Mouse (Mus musculus): ENCODE measurements at regions not wholly inside any gene's neighbourhood (a gene's known extent, or its start where the extent isn't known, plus 50 kb on each side); places are given as distances from the start of the nearest gene placed in this dataset.

- no peak overlapping the region for H3K4me3 ChIP-seq (replicated peaks; ENCODE audit: low read length)
- no peaks in the 10 kb centered on the region for H3K27me3 ChIP-seq (ENCODE audit: control insufficient read depth, insufficient read depth, low read length)
- no peaks in the 10 kb centered on the region for H3K4me1 ChIP-seq (ENCODE audit: control insufficient read depth, insufficient read depth, low read length)
- H3K4me2 ChIP-seq (ENCODE audit: low read depth, low read length), result no peak overlapping the region
- H3K36me3 ChIP-seq (ENCODE audit: control insufficient read depth, insufficient read depth, low read length), result no peaks in the 10 kb centered on the region
- ATAC-seq (ENCODE audit: insufficient read depth, low FRiP score), result no peak
- H3K9me3 ChIP-seq (replicated peaks; ENCODE audit: control insufficient read depth, low read length), result no peaks in the 10 kb centered on the region
- H3K27ac ChIP-seq (ENCODE audit: low read length), result no peak overlapping the region
- H3K9ac ChIP-seq (ENCODE audit: low read length), result no peak overlapping the region
- 50% methylated on average over 1 of the region's 1 CpGs for WGBS
These were observed 119.4 kb downstream of the Trim52 start for GRCm38 (mm10) chr14:106225401-106225800.

GRCm38 (mm10) chr14:106241721-106242405 is 135.9 kb downstream of the Trim52 start:
- Histone ChIP-seq H3K27ac (ENCODE audit: low read length) (no peak overlapping the region), H3K4me3 (replicated peaks; ENCODE audit: low read length) (no peak overlapping the region), H3K36me3 (ENCODE audit: control insufficient read depth, insufficient read depth, low read length) (no peaks in the 10 kb centered on the region), H3K4me2 (ENCODE audit: low read depth, low read length) (no peak overlapping the region), H3K9ac (ENCODE audit: low read length) (no peak overlapping the region), H3K9me3 (replicated peaks; ENCODE audit: control insufficient read depth, low read length) (no peaks in the 10 kb centered on the region), H3K4me1 (ENCODE audit: control insufficient read depth, insufficient read depth, low read length) (no peaks in the 10 kb centered on the region), H3K27me3 (ENCODE audit: control insufficient read depth, insufficient read depth, low read length) (no peaks in the 10 kb centered on the region)
- ATAC-seq (ENCODE audit: insufficient read depth, low FRiP score), result no peak
- 88% methylated on average over 5 of the region's 5 CpGs for WGBS

- 38% methylated on average over 4 of the region's 4 CpGs for WGBS
- Histone ChIP-seq H3K9me3 (replicated peaks; ENCODE audit: control insufficient read depth, low read length) (0 out of 2 replicates have a peak, but pooled peaks cover 3% of the 10 kb centered on the region), H3K4me3 (replicated peaks; ENCODE audit: low read length) (no peak overlapping the region), H3K9ac (ENCODE audit: low read length) (no peak overlapping the region), H3K27ac (ENCODE audit: low read length) (no peak overlapping the region), H3K4me2 (ENCODE audit: low read depth, low read length) (no peak overlapping the region), H3K36me3 (ENCODE audit: control insufficient read depth, insufficient read depth, low read length) (no peaks in the 10 kb centered on the region), H3K27me3 (ENCODE audit: control insufficient read depth, insufficient read depth, low read length) (no peaks in the 10 kb centered on the region), H3K4me1 (ENCODE audit: control insufficient read depth, insufficient read depth, low read length) (no peaks in the 10 kb centered on the region)
- ATAC-seq (ENCODE audit: insufficient read depth, low FRiP score), result no peak
These were observed 153.6 kb downstream of the Trim52 start for GRCm38 (mm10) chr14:106259396-106260108.

- Histone ChIP-seq H3K36me3 (ENCODE audit: control insufficient read depth, insufficient read depth, low read length) (no peaks in the 10 kb centered on the region), H3K9me3 (replicated peaks; ENCODE audit: control insufficient read depth, low read length) (no peaks in the 10 kb centered on the region), H3K9ac (ENCODE audit: low read length) (no peak overlapping the region), H3K27me3 (ENCODE audit: control insufficient read depth, insufficient read depth, low read length) (no peaks in the 10 kb centered on the region), H3K4me2 (ENCODE audit: low read depth, low read length) (no peak overlapping the region), H3K4me1 (ENCODE audit: control insufficient read depth, insufficient read depth, low read length) (no peaks in the 10 kb centered on the region), H3K27ac (ENCODE audit: low read length) (no peak overlapping the region), H3K4me3 (replicated peaks; ENCODE audit: low read length) (no peak overlapping the region)
- 87% methylated on average over 3 of the region's 3 CpGs for WGBS
- no peak for ATAC-seq (ENCODE audit: insufficient read depth, low FRiP score)
These were observed 159.3 kb downstream of the Trim52 start for GRCm38 (mm10) chr14:106265290-106265689.

DNA sequence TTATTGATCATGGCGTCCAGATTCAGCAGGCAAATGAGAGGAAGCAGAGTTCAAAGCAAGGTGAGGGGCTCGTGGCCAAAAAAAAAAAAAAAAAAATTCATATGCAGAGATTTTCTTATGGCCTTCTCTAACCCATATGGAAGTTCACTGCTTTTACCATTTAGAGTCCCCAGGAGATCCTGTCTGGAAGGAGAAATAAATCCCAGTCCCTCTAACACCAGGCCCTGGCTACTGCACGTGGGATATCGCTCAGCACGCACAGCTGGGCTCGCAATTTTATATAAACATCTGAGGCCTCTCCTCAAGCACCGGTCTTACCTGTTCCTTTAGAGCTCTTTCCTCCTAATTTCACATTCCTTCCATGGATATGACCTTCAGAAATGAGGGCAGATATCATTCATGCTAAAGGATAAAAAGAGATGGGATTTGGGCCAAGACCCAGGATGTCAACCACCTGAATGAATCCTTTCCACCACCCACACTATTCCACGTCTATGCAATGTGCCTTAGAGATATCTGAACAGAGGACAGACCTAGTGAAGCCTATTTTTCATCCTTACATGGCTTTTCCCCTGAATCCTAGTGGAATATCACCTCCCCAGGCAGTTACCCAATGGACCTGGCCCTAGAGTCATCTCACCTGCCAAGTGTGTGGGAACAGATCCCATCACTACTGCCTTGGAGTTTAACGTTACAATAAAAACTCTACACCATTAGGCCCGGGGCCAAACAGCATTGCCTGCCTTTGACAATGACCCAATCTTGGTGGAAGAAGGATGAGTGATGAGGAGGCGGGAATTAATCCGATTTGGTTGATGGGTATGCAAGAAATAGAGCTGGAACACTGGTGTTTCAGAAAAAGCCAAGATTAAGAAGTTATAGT is 161.9 kb downstream of the Trim52 start:
- Histone ChIP-seq H3K4me2 (ENCODE audit: low read depth, low read length) (no peak overlapping the region), H3K27me3 (ENCODE audit: control insufficient read depth, insufficient read depth, low read length) (no peaks in the 10 kb centered on the region), H3K9ac (ENCODE audit: low read length) (no peak overlapping the region), H3K4me3 (replicated peaks; ENCODE audit: low read length) (no peak overlapping the region), H3K9me3 (replicated peaks; ENCODE audit: control insufficient read depth, low read length) (no peaks in the 10 kb centered on the region), H3K4me1 (ENCODE audit: control insufficient read depth, insufficient read depth, low read length) (no peaks in the 10 kb centered on the region), H3K27ac (ENCODE audit: low read length) (no peak overlapping the region), H3K36me3 (ENCODE audit: control insufficient read depth, insufficient read depth, low read length) (no peaks in the 10 kb centered on the region)
- WGBS, result 61% methylated on average over 12 of the region's 12 CpGs
- ATAC-seq (ENCODE audit: insufficient read depth, low FRiP score), result no peak

DNA sequence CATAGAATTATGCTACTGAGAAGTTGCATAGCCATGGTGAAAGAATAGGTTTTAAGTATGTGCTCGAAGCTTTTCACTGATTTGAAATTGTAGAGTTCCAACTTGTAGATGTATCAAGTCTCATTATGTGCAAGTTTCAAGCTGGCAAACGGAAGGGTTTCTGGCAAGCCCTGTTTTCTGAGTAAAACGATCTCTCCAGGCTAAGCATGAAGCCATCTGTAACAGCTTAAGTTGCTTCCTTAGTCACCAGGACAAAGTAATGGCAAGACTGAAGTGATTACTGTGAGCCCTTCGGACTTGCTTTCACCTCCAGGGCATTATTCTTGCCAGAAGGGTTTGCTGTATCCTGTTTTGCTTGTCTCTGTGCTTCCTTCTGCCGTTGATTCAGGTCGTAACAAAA is 163.7 kb downstream of the Trim52 start:
- H3K9ac ChIP-seq (ENCODE audit: low read length), result no peak overlapping the region
- H3K9me3 ChIP-seq (replicated peaks; ENCODE audit: control insufficient read depth, low read length), result no peaks in the 10 kb centered on the region
- no peak overlapping the region for H3K4me2 ChIP-seq (ENCODE audit: low read depth, low read length)
- H3K36me3 ChIP-seq (ENCODE audit: control insufficient read depth, insufficient read depth, low read length), result no peaks in the 10 kb centered on the region
- WGBS, result 58% methylated on average over 6 of the region's 6 CpGs
- no peak overlapping the region for H3K4me3 ChIP-seq (replicated peaks; ENCODE audit: low read length)
- no peak overlapping the region for H3K27ac ChIP-seq (ENCODE audit: low read length)
- no peak for ATAC-seq (ENCODE audit: insufficient read depth, low FRiP score)
- no peaks in the 10 kb centered on the region for H3K27me3 ChIP-seq (ENCODE audit: control insufficient read depth, insufficient read depth, low read length)
- no peaks in the 10 kb centered on the region for H3K4me1 ChIP-seq (ENCODE audit: control insufficient read depth, insufficient read depth, low read length)

DNA sequence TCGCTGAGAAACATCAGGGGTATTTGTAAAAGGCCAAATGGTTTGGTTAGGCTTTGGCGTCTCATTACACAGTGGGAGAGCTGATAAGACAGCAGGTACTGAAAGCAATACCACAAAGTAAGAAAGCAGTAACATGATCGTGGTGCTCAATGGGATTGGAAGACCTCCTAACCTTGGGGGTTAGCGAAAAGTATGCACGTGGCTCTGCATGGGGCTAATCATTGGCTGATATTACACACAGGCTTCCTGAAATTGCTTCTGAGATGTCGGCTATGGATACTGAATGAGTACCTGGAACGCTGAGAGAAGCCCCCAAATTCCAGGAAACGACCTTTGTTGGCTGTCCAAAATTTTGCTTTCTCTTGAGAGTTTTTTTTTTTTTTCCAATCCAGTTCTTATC is 207.6 kb downstream of the Trim52 start:
- peak overlapping the region; percentile 66; the same call in 1 of the 2 replicates for H3K27ac ChIP-seq (ENCODE audit: low read length)
- WGBS, result 45% methylated on average over 8 of the region's 8 CpGs

DNA sequence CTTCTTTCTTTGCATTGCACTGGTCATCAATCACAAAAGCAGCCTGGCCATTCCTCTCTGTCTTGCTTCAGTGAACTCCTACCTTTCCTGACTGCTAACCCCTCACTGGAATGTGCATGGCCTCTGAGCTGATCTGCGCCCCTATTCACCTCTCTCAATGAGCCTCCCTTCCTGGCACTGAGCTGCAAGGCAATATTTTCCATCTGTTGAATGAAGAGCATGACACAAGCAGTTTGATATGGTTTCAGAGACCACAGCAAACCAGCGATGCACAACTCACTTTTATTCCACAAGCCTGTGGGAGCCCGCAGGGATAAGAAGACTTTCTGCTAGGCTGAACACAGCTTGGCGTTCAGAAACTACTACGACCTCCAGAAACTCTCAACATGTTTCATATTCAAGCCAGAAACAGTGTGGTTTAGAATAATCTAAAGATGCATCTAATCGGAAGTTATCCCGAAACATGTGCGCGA is 208.1 kb downstream of the Trim52 start:
- peak overlapping the region; percentile 66 for H3K27ac ChIP-seq (ENCODE audit: low read length)
- H3K9me3 ChIP-seq (replicated peaks; ENCODE audit: control insufficient read depth, low read length), result no peaks in the 10 kb centered on the region
- no peak for ATAC-seq (ENCODE audit: insufficient read depth, low FRiP score)
- H3K36me3 ChIP-seq (ENCODE audit: control insufficient read depth, insufficient read depth, low read length), result no peaks in the 10 kb centered on the region
- H3K4me3 ChIP-seq (replicated peaks; ENCODE audit: low read length), result no peak overlapping the region
- WGBS, result 55% methylated on average over 9 of the region's 9 CpGs
- no peaks in the 10 kb centered on the region for H3K27me3 ChIP-seq (ENCODE audit: control insufficient read depth, insufficient read depth, low read length)
- H3K9ac ChIP-seq (ENCODE audit: low read length), result no peak overlapping the region
- H3K4me1 ChIP-seq (ENCODE audit: control insufficient read depth, insufficient read depth, low read length), result no peaks in the 10 kb centered on the region
- no peak overlapping the region for H3K4me2 ChIP-seq (ENCODE audit: low read depth, low read length)

More for the DNA sequence above, 207.6 kb downstream of the Trim52 start:
- H3K9ac ChIP-seq (ENCODE audit: low read length), result no peak overlapping the region
- ATAC-seq (ENCODE audit: insufficient read depth, low FRiP score), result no peak
- H3K36me3 ChIP-seq (ENCODE audit: control insufficient read depth, insufficient read depth, low read length), result no peaks in the 10 kb centered on the region
- H3K9me3 ChIP-seq (replicated peaks; ENCODE audit: control insufficient read depth, low read length), result no peaks in the 10 kb centered on the region
- H3K4me3 ChIP-seq (replicated peaks; ENCODE audit: low read length), result no peak overlapping the region
- no peaks in the 10 kb centered on the region for H3K4me1 ChIP-seq (ENCODE audit: control insufficient read depth, insufficient read depth, low read length)
- no peaks in the 10 kb centered on the region for H3K27me3 ChIP-seq (ENCODE audit: control insufficient read depth, insufficient read depth, low read length)
- no peak overlapping the region for H3K4me2 ChIP-seq (ENCODE audit: low read depth, low read length)

- Histone ChIP-seq H3K4me1 (ENCODE audit: control insufficient read depth, insufficient read depth, low read length) (no peaks in the 10 kb centered on the region), H3K36me3 (ENCODE audit: control insufficient read depth, insufficient read depth, low read length) (no peaks in the 10 kb centered on the region), H3K4me3 (replicated peaks; ENCODE audit: low read length) (no peak overlapping the region), H3K4me2 (ENCODE audit: low read depth, low read length) (no peak overlapping the region), H3K27me3 (ENCODE audit: control insufficient read depth, insufficient read depth, low read length) (no peaks in the 10 kb centered on the region), H3K9ac (ENCODE audit: low read length) (no peak overlapping the region), H3K9me3 (replicated peaks; ENCODE audit: control insufficient read depth, low read length) (no peaks in the 10 kb centered on the region), H3K27ac (ENCODE audit: low read length) (no peak overlapping the region)
- ATAC-seq (ENCODE audit: insufficient read depth, low FRiP score), result no peak
- 20% methylated on average over 5 of the region's 5 CpGs for WGBS
These were observed 212.8 kb downstream of the Trim52 start for GRCm38 (mm10) chr14:106318767-106319166.
